Mouse (Mus musculus) kidney, embryonic 15.5 days (tissue): ENCODE measurements around the gene Cckbr. TPM values are rescaled to one million over a fixed set of nuclear protein-coding genes. Genes with fewer than 3 reads are reported as not detected.

Source experiments
- ATAC-seq: fragments of 200-750 bp; cut with Nextera tagmentation; replicated peaks from 2 replicates; pipeline ENCODE4 v1.8.0; 2017; ENCODE audit warnings: moderate TSS enrichment; ENCODE audit not compliant: low FRiP score
- H3K27ac ChIP-seq: fragments of 300-500 bp; sonication (generic); 2 replicates; pipeline ENCODE4 v1.5.1; 2015; ENCODE audit warnings: mild to moderate bottlenecking, inconsistent platforms
- H3K27me3 ChIP-seq: fragments of 300-500 bp; sonication (generic); 2 replicates; pipeline ENCODE4 v1.6.1; 2015; ENCODE audit warnings: inconsistent platforms
- H3K36me3 ChIP-seq: fragments of 300-500 bp; sonication (generic); 2 replicates; pipeline ENCODE4 v1.6.1; 2015; ENCODE audit warnings: inconsistent platforms
- H3K4me1 ChIP-seq: fragments of 300-500 bp; sonication (generic); 2 replicates; pipeline ENCODE4 v1.6.1; 2015; ENCODE audit warnings: inconsistent platforms
- H3K4me2 ChIP-seq: fragments of 300-500 bp; sonication (generic); 2 replicates; pipeline ENCODE4 v1.6.1; 2015; ENCODE audit warnings: moderate library complexity, mild to moderate bottlenecking, inconsistent platforms
- H3K4me3 ChIP-seq: fragments of 300-500 bp; sonication (generic); replicated peaks from 2 replicates; pipeline ENCODE4 v1.5.1; 2015; ENCODE audit warnings: mild to moderate bottlenecking, inconsistent platforms
- H3K9ac ChIP-seq: fragments of 300-500 bp; sonication (generic); 2 replicates; pipeline ENCODE4 v1.6.1; 2015; ENCODE audit warnings: mild to moderate bottlenecking, inconsistent platforms
- H3K9me3 ChIP-seq: fragments of 300-500 bp; sonication (generic); replicated peaks from 2 replicates; pipeline ENCODE4 v1.6.1; 2016; ENCODE audit warnings: inconsistent platforms
- WGBS: fragments of 180-500 bp; shearing (Covaris S2); methylation state at CpG from one replicate; pipeline ENCODE4 v1.1.7; 2015; ENCODE audit warnings: mixed read lengths; 5-methylcytosine and 5-hydroxymethylcytosine counted together
- polyA plus RNA-seq: library from polyadenylated mRNA; unstranded; fragments of >200 nt; fragmentation: Nextera tagmentation; extraction: Ambion mirVana; gene quantifications from 2 replicates; pipeline ENCODE4 v1.2.1, GENCODE M21; 2015

Gene Cckbr
- polyA plus RNA-seq, 1 experiment from 2014 or later: 0.62 TPM

DNA sequence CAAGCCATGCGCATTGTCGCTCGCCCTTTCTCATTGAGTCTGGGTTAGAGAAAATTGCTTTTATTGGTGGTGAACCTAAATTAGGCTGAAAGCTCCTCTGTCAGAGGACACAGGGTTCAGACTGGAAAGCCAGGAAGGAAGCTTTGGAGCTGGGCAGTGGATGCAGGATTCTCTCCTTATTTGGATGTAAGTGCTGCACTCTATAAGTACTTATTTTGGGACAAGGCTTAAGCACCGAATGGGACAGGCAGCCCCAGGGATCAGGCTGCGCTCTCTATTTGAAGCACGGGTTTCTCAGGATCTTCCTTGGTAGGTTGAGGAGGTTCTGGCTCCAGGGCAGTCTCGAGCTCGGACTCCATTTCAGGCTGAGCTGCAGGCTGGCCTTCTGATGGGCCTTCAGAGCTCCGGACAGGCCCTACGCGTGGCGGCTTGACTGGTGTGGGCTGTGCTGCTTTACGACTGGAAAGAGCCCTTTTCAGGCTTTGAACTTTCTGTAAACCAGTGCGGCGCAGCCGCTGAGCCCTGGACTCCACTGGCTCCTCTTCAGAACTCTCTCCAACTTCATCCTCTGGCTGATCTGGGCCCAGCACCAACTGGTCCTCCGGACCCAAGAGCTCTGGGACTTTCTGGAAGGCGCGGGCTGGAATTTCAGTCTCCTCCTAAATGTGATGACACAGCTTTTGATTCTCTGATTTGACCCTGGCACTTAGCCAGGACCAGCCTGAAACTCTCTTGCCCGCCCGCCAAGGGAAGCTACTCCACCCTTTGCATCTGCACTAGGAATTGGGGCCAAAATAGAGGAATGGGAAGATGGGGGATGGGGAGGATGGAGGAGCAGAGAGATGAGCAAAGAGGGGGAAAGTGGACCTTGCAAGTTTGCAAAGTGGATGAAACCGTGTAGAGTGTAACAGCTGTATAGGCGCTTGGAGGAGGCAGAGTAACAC, 55.3 kb downstream of the Cckbr start:
- Histone ChIP-seq H3K4me1 (peaks cover 22% of the 10 kb centered on the region), H3K27me3 (0 out of 2 replicates have a peak, but pooled peaks cover 5% of the 10 kb centered on the region), H3K9ac (peak overlapping the region; percentile 59; the same call in 1 of the 2 replicates), H3K27ac (peak overlapping the region; percentile 67), H3K4me3 (peak overlapping the region; percentile 54), H3K9me3 (no peaks in the 10 kb centered on the region), H3K36me3 (no peaks in the 10 kb centered on the region), H3K4me2 (peak overlapping the region; percentile 90)
- 55% methylated on average over 23 of the region's 23 CpGs for WGBS
- ATAC-seq: peak; percentile 7; the same call in 1 of the 2 replicates

DNA sequence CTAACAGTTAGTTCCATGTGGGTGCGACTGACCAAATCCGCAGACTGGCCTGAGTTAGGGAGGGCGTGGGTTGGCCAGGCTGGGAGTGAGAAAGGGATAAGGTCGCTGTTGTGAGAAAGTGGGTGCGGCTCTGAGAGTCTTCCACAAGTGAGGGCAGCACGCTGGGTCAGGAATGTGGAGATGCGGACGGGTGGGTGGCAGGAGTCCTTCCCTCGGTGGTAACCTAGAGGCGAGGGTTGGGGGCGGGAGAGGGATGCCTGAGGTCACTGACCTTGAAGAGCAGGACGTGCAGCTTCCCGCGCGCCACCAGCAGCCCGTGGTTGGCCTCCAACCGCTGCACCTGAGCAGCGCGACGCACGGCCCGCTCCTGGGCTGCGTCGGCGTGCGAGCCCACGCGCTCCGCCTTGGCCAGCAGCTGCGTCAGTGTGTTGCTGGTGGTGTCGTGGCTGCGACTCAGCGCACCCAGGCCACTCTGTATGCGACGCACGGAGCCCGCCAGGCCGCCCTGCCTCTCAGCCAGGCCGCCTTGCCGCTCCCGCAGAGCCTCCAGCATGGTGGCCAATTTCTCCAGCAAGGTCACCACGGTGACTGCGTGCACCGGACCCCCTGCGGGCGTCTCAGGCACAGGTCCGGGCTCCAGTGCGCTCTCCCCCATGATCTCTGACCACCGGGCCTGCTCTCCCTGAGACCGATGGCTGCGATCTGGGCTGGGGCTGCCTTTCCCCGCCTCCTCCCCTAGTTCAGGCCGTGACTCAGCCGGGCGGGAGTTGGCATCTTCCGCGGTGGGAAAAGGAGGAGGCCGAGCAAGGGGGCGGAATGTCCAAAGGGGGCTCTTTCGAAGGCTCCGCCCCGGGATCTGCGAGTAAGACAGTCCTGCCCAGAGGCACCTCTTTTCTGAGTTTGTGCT, 56.2 kb downstream of the Cckbr start, which contains the start of gene Cavin3:
Cavin3 (minus strand) TSS at position 796 of the 907 bp plus-strand sequence.
- Histone ChIP-seq H3K9ac (peak within 1 kb of the TSS; percentile 59), H3K36me3 (no peaks in the 10 kb centered on the region), H3K27me3 (0 out of 2 replicates have a peak, but pooled peaks cover 5% of the 10 kb centered on the region), H3K4me3 (peak within 1 kb of the TSS; percentile 54), H3K27ac (peak within 1 kb of the TSS; percentile 67), H3K9me3 (no peaks in the 10 kb centered on the region), H3K4me1 (peaks cover 22% of the 10 kb centered on the region), H3K4me2 (peak within 1 kb of the TSS; percentile 90)
- WGBS: 2% methylated on average over 63 of the region's 63 CpGs
- peak; percentile 88 for ATAC-seq

DNA sequence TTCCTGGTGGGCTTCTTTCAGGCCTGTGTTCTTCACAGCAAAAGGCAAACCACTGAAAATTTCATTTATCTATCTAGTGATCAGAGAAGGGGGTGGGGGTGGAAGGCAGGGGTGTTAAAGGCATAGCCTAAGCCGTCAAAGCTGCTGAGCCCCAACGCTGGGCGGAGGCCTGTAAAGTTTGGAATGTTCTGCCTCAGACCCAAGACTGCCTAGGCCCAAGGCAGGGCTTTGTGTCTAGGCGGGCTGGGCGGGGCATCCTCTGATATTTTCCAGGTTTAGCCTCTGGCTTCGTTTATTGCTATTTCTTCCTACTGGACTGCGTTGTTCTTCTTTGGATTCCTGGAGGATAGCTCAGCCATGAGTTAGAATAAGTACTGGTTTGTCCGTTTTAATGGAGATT, 56.9 kb downstream of the Cckbr start:
- Histone ChIP-seq H3K27me3 (0 out of 2 replicates have a peak, but pooled peaks cover 5% of the 10 kb centered on the region), H3K4me3 (peak overlapping the region; percentile 54), H3K4me2 (peak overlapping the region; percentile 90), H3K27ac (peak overlapping the region; percentile 67; the same call in 1 of the 2 replicates), H3K9me3 (no peaks in the 10 kb centered on the region), H3K9ac (peak overlapping the region; percentile 59), H3K4me1 (peaks cover 22% of the 10 kb centered on the region), H3K36me3 (no peaks in the 10 kb centered on the region)
- WGBS: 49% methylated on average over 8 of the region's 8 CpGs
- peak; percentile 57 for ATAC-seq

DNA sequence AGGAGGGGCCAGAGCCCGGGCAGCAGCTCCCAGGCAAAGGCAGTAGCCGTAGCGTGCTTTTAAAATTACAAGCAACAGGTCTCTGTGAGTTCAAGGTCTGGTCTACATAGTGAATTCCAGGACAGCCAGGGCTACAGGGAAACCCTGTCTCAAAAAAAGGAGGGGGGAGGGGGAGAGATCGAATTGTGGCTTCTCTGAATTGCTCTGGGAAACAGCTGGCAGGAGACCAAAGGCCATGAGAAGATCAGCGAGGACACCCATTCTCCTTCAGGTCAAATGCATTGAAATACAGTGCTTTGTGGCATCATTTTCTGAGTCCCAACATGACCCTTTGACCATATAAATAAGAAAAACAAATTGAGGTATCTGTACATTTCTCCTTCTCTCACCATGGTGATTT, 59.5 kb downstream of the Cckbr start:
- H3K27ac ChIP-seq: no peak overlapping the region
- no peak overlapping the region for H3K4me2 ChIP-seq
- WGBS: 39% methylated on average over 5 of the region's 5 CpGs
- H3K4me1 ChIP-seq: peaks cover 22% of the 10 kb centered on the region
- ATAC-seq: no peak
- H3K9me3 ChIP-seq: no peaks in the 10 kb centered on the region
- no peak overlapping the region for H3K4me3 ChIP-seq
- H3K36me3 ChIP-seq: no peaks in the 10 kb centered on the region
- no peak overlapping the region for H3K9ac ChIP-seq
- 0 out of 2 replicates have a peak, but pooled peaks cover 5% of the 10 kb centered on the region for H3K27me3 ChIP-seq

DNA sequence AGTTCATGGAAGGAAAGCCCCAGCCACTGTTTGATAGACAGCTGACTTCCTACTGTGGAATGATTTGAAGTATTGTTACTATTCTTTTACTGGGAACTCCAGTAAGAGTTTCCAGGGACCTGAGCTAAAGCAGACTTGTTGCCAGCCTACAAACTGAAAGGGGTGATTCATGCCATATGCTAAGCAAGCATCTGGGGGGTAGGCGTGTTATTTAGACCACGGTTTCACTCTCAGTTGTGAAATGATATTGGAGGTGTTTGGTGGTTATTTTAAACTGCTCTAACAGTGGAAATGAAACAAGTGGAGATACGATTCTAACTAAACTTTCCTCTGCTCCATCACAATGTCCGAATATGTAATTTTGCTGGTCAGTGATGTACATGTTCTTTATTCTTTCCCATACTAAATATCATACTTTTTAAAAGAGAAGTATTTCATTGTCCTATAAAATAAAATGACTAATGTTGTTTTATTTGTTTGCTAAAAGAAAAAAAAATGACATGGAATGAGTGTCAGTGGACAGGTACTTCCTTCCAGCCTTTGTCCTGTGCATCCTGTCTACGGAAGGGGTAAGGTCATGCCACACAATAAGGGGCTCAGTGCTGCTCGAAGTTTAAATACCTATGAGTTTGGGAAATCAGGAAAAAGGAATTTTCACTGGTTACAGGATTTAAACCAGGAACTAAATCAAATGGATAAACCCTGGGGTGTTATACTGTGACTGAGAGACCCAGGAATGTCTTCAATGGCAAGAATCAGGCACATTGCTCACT, 61.8 kb downstream of the Cckbr start:
- 71% methylated on average over 6 of the region's 6 CpGs for WGBS
- Histone ChIP-seq H3K27me3 (no peaks in the 10 kb centered on the region), H3K36me3 (no peaks in the 10 kb centered on the region), H3K9ac (no peak overlapping the region), H3K27ac (peak overlapping the region; percentile 42; the same call in 1 of the 2 replicates), H3K4me2 (no peak overlapping the region), H3K4me1 (peaks cover 4% of the 10 kb centered on the region), H3K4me3 (no peak overlapping the region), H3K9me3 (no peaks in the 10 kb centered on the region)
- no peak for ATAC-seq

DNA sequence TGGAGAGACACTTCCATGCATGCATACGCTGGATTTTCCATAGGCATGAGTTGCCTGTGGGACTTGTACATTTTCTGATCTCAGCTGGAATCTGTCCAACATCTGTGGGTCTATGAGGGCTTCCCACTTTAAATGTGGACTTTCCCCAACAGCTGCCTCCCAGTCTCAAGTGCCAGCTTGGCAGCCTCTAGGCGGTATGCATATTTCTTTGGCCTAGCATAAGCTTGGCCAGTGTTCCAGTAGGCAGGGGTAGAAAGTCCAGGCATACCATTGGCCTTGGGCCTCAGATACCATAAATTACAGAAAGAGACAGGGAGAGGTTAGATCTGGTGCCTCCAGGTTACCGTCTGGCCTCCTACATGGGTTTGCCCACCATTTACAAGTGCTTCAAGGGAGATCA, 72.3 kb downstream of the Cckbr start:
- no peaks in the 10 kb centered on the region for H3K27me3 ChIP-seq
- H3K36me3 ChIP-seq: no peaks in the 10 kb centered on the region
- 78% methylated on average over 3 of the region's 3 CpGs for WGBS
- no peaks in the 10 kb centered on the region for H3K4me1 ChIP-seq
- no peaks in the 10 kb centered on the region for H3K9me3 ChIP-seq
- no peak for ATAC-seq
- H3K27ac ChIP-seq: no peak overlapping the region
- H3K9ac ChIP-seq: no peak overlapping the region
- H3K4me3 ChIP-seq: no peak overlapping the region
- no peak overlapping the region for H3K4me2 ChIP-seq

DNA sequence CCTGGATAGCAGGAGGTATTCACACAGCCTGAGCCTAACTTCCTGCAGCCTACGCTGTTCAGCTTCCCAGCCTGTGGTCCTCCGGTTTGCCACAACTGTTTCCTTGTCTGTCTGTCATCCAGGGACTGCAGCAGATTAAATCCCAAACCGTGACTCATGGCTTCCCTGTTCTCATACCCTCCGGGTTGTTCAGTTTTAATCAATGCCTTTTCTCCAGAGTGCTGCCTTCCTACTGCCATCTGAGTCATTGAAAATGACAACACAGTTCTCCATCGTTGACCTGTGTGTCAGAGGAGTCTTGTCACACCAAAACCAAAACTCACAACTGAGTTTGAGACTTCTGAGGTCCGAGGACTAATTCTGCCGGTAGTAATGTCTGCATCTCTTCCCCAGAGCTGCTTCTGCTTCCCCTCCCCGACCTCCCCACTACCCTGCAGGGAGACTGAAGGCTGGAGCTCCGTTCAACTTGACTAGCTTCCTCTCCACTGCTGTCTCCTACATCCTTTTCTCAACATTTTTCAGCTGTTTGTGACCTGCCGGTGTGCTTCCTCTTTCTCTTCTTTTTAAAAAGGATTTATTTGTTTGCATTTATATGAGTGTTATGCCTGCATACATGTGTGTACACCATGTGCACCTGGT, 73.4 kb downstream of the Cckbr start:
- no peak overlapping the region for H3K4me2 ChIP-seq
- no peaks in the 10 kb centered on the region for H3K36me3 ChIP-seq
- WGBS: 54% methylated on average over 10 of the region's 10 CpGs
- H3K9me3 ChIP-seq: no peaks in the 10 kb centered on the region
- H3K4me3 ChIP-seq: no peak overlapping the region
- H3K9ac ChIP-seq: no peak overlapping the region
- H3K27me3 ChIP-seq: no peaks in the 10 kb centered on the region
- no peaks in the 10 kb centered on the region for H3K4me1 ChIP-seq
- H3K27ac ChIP-seq: no peak overlapping the region
- ATAC-seq: no peak

DNA sequence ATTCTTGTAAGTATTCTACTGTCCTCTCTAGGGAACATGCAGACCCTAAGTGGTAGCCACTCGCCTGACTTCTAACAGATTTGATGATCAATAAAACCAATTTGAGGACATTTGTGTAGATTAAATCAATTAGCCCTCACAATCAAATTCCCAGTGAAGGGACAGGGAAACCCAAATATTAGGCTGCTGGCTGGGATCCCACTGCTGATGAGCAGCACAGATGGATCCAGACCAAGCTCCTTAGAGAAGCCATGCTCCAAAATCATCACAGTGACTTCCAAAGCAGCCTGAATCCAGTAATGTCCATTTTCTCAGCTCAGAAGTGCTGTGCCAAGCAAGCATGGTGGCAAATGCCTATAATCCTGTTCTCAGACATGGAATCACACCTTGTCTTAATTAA, 74.1 kb downstream of the Cckbr start:
- Histone ChIP-seq H3K27ac (no peak overlapping the region), H3K9ac (no peak overlapping the region), H3K27me3 (no peaks in the 10 kb centered on the region), H3K4me2 (no peak overlapping the region), H3K36me3 (no peaks in the 10 kb centered on the region), H3K4me1 (no peaks in the 10 kb centered on the region), H3K4me3 (no peak overlapping the region), H3K9me3 (no peaks in the 10 kb centered on the region)
- no peak for ATAC-seq
- WGBS: 81% methylated on average over 1 of the region's 1 CpGs

DNA sequence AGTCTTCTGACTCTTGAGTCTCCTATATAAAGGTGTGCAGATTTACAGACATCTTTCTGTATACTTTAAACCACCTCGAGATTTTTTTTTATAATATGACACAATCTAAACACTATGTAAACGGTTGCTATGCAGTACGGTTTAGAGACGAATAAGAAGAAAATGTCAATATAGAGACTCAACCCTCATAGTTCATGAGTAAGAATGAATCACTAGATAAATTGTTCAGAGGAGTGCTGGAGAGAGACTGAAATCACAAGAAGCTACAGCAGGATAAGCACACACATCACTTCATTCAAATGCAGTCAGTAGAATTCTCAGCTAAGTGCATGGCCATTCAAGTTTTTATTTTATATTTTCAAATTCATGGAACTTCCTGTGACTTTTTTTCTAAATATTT, 76.5 kb downstream of the Cckbr start:
- Histone ChIP-seq H3K9ac (no peak overlapping the region), H3K4me2 (no peak overlapping the region), H3K27ac (no peak overlapping the region), H3K4me1 (no peaks in the 10 kb centered on the region), H3K36me3 (no peaks in the 10 kb centered on the region), H3K27me3 (no peaks in the 10 kb centered on the region), H3K9me3 (no peaks in the 10 kb centered on the region), H3K4me3 (no peak overlapping the region)
- 87% methylated on average over 4 of the region's 4 CpGs for WGBS
- ATAC-seq: no peak

DNA sequence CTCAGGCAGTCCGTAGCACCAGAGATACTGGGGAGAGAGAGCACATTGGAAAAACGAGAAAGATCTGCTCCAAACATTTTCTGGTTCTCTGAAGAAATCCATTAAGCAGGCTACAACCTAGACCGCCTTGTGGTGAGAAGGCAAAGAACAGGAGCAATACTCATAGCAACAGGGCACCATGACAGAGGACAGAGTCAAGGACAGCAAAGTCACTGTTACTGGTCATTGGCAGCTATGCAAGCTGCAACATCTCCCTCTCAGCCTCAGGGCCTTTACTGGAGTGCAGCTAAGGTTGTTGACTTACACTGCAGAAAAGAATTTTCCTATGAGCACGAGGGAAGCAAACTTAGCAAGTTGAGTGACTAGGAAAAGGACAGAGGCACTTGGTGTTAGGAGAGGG, 81.7 kb downstream of the Cckbr start:
- Histone ChIP-seq H3K36me3 (no peaks in the 10 kb centered on the region), H3K4me1 (no peaks in the 10 kb centered on the region), H3K9ac (no peak overlapping the region), H3K27me3 (no peaks in the 10 kb centered on the region; the same call in 1 of the 2 replicates), H3K4me3 (no peak overlapping the region), H3K9me3 (no peaks in the 10 kb centered on the region), H3K27ac (no peak overlapping the region), H3K4me2 (no peak overlapping the region)
- 62% methylated on average over 4 of the region's 4 CpGs for WGBS
- ATAC-seq: no peak

DNA sequence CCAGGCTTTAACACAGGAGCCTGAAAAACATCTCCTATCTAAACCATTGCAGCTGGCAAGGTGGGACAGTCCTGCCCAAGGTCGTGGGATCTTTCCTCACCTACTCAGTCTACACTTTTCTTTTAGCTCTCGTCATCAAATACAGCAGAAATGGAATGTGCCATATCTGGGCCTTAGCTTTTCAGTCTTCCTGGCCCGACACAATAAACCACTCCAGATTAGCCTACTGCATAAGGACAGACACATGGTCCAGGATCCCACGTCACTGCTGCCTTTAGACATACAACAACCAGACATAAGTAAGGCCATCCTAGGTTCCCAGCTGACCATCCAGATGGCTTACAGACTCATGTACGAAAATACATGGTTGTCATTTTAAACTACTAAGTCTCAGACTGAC, 84.6 kb downstream of the Cckbr start:
- no peak overlapping the region for H3K27ac ChIP-seq
- no peak overlapping the region for H3K9ac ChIP-seq
- no peak for ATAC-seq
- H3K4me3 ChIP-seq: no peak overlapping the region
- WGBS: 84% methylated on average over 5 of the region's 5 CpGs
- H3K4me2 ChIP-seq: no peak overlapping the region
- no peaks in the 10 kb centered on the region for H3K36me3 ChIP-seq
- no peaks in the 10 kb centered on the region for H3K4me1 ChIP-seq
- H3K27me3 ChIP-seq: no peaks in the 10 kb centered on the region; the same call in 1 of the 2 replicates
- no peaks in the 10 kb centered on the region for H3K9me3 ChIP-seq
